Mouse (Mus musculus) brain, embryonic 14.5 days (tissue): ENCODE results near the gene Krt17. TPM values are rescaled to one million over a fixed set of nuclear protein-coding genes. Genes with fewer than 3 reads are reported as not detected.
"Not testable (repeated sequence)": the region's sequence is repeated elsewhere in the genome, so short reads cannot be mapped to it uniquely, and the experiment has no call there.

Experiments used
- DNase-seq: peaks from one replicate; pipeline ENCODE4 v3.0.0-alpha.2; 2011; ENCODE audit warnings: low read depth
- CTCF ChIP-seq: fragments of 200-500 bp; IDR thresholded peaks from 2 replicates; pipeline ENCODE4 v1.5.1; 2012; ENCODE audit warnings: inconsistent platforms, mild to moderate bottlenecking, moderate library complexity, borderline replicate concordance; ENCODE audit not compliant: insufficient read depth, insufficient read length; ENCODE audit errors: extremely low read depth
- POLR2A ChIP-seq: fragments of 200-500 bp; IDR thresholded peaks from 2 replicates; pipeline ENCODE4 v1.6.1; 2012; ENCODE audit warnings: mild to moderate bottlenecking, inconsistent platforms, borderline replicate concordance; ENCODE audit not compliant: poor library complexity, insufficient read depth, insufficient read length, severe bottlenecking; ENCODE audit errors: extremely low read depth
- polyA plus RNA-seq: library from polyadenylated mRNA; depleted of rRNA; stranded (reverse); fragments of >200 nt; gene quantifications from 2 replicates; pipeline ENCODE4 v1.2.3, GENCODE M21; 2012; rRNA removed

Gene Krt17
- polyA plus RNA-seq, 1 experiment, result 6.1 TPM

DNA sequence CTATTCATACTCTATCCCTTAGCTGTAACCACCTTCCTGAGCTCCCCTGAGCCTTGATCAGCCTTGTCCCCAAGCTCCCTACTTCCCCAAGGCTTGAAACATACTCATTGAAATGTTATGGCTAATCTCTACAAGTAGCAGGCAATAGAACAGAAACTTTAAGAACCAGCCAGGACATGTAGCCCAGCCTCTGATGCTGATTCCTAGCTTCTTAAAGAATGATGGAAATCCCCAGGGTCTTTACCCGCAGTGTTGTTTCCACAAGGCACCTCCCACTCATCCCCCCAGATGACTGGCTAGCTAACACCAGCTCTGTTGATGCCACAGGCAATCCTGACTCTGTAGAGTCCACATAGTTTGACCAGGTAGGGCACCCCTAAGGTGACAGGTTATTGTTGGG lies 2.9 kb downstream of the Krt17 start:
- TF ChIP-seq POLR2A (no peak), CTCF (no peak)
- no peak for DNase-seq

DNA sequence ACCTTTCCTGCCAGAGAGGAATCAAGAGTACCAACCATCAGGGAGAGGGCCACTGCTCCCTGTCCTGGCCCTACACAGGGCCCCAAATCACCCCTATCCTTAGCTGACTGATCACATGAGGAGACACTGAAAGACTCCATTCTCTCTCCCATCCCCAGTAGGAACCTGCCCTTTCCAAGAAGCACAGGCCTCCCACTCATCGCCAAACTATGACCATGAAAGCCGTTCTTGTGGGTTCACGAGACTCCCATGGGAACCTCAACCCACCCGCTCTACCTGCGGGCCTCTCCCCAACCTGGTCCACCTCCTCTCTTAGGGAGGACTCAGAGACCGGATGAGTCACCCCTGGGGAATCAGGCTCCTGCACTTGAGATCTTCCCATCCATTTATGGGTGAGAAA lies 5.3 kb downstream of the Krt17 start:
- no peak for DNase-seq
- TF ChIP-seq POLR2A, result no peak
- TF ChIP-seq CTCF, result no peak

DNA sequence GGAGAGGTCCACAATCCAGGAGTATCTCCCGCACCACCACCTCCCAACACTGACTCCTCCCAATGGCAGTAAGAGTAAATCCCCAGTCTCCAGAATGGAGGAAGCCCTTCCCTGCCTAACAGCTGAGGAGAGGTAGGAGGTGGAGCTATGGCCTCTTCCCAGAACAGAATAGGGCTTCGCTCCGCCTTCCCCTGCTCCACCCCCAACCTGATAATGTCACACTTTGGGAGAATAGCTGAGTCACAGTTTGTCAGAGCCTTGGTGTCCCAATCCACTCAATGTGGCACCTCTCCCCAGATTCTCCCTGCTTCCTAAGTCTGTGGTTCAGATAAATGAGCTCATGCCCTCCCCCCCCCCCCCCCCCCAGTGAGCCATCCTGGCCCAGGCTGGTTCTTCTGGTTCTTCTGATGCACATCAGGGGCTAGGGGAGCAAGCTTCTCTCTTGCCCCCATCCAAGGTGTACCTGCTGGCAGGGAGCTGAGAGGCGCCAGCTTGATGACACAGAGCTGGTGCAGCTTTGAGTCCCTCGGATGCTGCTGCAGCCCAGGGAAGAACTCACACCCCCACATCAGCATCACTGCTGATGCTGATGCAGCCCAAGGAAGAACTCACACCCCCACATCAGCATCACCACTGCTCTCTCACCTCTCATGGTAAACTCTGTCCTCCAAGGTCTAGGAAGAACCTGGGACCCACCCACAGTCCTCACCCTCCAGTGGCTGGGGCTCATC lies 6.3 kb downstream of the Krt17 start:
- no peak for DNase-seq
- no peak for TF ChIP-seq POLR2A
- TF ChIP-seq CTCF, result no peak

DNA sequence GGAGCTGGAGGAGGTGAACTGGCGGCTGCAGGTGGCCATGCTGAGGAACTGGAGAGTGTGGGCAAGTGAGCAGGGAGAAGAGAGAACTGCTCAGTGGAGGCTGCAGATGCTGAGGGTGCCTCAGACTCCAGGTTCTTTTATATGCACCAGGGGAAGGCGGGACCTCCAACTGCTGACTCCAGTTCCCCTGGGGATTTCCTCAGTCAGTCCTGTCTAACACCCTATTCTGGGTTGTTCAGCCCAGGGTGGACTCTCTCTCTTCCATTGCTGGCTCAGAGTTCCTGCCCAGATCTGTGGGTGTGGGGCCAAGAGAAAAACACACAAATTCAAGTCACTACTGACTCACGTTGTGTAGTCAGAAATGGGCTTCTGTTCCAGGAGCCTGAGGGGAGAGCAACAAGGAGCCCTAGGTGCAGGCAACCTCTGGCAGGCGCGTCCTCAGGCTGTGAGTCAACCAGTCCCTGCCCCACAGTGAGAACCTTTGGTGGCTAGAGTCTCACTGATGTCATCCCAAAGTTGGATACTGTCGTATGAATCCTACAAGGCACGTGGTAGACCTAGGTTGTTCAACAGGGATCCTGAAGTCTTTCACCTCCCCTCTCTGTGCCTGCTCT lies 11.9 kb downstream of the Krt17 start, which contains the start of gene Krt16:
TSS of gene Krt16 (minus strand) at position 51 of the 614 bp plus-strand sequence.
- no peak for DNase-seq
- TF ChIP-seq POLR2A, result no peak
- TF ChIP-seq CTCF, result no peak

DNA sequence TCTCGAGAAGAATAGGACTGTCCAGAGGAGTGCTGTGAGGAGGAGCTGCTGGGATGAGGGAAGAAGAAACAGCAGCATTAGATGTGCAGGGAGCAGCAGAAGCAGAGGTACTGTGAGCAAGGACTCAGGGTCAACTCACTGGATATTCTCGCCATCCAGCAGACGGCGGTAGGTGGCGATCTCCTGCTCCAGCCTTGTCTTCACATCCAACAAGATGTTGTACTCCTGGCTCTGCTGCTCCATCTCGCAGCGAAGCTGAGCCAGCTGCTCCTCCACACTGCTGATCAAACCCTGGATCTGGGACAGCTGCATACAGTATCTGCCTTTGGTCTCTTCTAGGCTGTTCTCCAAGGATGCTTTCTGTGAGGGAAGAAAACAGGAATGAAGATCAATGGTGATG lies 14.4 kb downstream of the Krt17 start:
- not testable (repeated sequence) for DNase-seq

GRCm38 (mm10) chr11:100240272-100240671 lies 20.6 kb downstream of the Krt17 start:
- not testable (repeated sequence) for DNase-seq

- no peak for TF ChIP-seq CTCF
- no peak for TF ChIP-seq POLR2A
- no peak for DNase-seq
These were observed 39.1 kb downstream of the Krt17 start for GRCm38 (mm10) chr11:100221741-100222140.

- TF ChIP-seq POLR2A (no peak), CTCF (no peak)
- no peak for DNase-seq
These were observed 41.5 kb downstream of the Krt17 start for GRCm38 (mm10) chr11:100219304-100219703.

DNA sequence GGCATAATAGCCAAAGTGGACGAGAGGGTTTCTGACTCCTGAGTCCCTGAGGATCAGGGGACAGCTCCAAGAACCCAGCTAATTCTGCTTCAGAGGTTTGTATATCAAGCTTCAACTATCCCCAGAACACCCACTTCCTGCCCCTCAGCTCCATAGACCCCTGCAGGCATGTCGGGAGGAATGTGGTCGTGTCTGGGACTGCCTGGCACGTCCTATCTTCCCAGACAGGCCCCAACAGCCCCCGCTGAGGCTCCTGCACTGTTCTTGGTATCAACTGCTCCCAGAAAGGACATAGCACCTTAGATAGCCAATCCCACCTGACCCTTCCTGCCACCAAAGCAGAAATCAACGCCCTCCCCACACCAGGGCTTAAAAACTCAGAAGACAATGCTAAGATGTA lies 52.3 kb downstream of the Krt17 start:
- no peak for TF ChIP-seq POLR2A
- no peak for TF ChIP-seq CTCF
- DNase-seq, result no peak

DNA sequence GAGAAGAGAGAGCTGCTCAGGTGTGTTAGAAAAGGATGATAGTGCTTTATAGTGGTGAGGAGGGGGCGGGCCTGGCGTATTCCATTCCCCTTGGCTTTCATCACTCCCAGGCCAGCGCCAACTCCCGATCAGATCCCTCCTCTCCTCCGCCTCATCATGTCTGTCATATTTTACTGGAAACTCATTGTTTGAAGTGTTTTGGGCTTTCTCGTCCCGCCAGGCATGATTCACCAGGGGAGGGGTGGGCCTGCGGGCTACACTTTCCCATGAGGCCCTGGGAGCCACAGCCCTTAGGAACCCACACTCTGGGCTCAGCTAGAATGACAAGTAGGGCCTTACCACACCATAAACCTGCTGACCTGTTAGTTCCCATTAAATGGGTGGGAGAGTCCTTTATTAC lies 53.3 kb downstream of the Krt17 start, which contains the start of gene Krt14:
TSS of gene Krt14 (minus strand) at position 51 of the 400 bp plus-strand sequence.
- no peak for DNase-seq
- no peak for TF ChIP-seq CTCF
- no peak for TF ChIP-seq POLR2A

Other genes starting within 250 kb of the Krt17 start
- gene Krt33a, start 244.8 kb downstream of the Krt17 start, polyA plus RNA-seq, result not detected in 2 replicates
- gene Krt33b, start 231.2 kb downstream of the Krt17 start, polyA plus RNA-seq, result 0.04 TPM in 1 of 2 replicates, not detected in the other
- gene Krt34, start 219.5 kb downstream of the Krt17 start, polyA plus RNA-seq, result not detected in 2 replicates
- gene Krt31, start 210.5 kb downstream of the Krt17 start, polyA plus RNA-seq, result not detected in 2 replicates
- not detected in 2 replicates for gene Krt32, start 172.8 kb downstream of the Krt17 start, polyA plus RNA-seq
- gene Krt35, start 164.8 kb downstream of the Krt17 start, polyA plus RNA-seq, result not detected in 2 replicates
- gene Krt36, start 155.4 kb downstream of the Krt17 start, polyA plus RNA-seq, result not detected in 2 replicates
- gene Krt13, start 139.5 kb downstream of the Krt17 start, polyA plus RNA-seq, result not detected in 2 replicates
- 12.2 and 14.4 TPM in 2 replicates for gene Krt15, start 125.1 kb downstream of the Krt17 start, polyA plus RNA-seq
- 5.4 and 6.3 TPM in 2 replicates for gene Krt19, start 112.4 kb downstream of the Krt17 start, polyA plus RNA-seq
- gene Krt9, start 67.8 kb downstream of the Krt17 start, polyA plus RNA-seq, result 0.05 and 0.10 TPM in 2 replicates
- gene Krt14, start 53.5 kb downstream of the Krt17 start, polyA plus RNA-seq, result 22.8 and 36.6 TPM in 2 replicates
- 0.06 and 0.12 TPM in 2 replicates for gene Krt16, start 12.1 kb downstream of the Krt17 start, polyA plus RNA-seq
- 0.08 TPM in 1 of 2 replicates, not detected in the other for gene Krt42, start 8.8 kb upstream of the Krt17 start, polyA plus RNA-seq
- gene Eif1, start 58.9 kb upstream of the Krt17 start, polyA plus RNA-seq, result 291 and 330 TPM in 2 replicates
- 0.60 and 0.66 TPM in 2 replicates for gene Gast, start 73.4 kb upstream of the Krt17 start, polyA plus RNA-seq
- gene Hap1, start 95.1 kb upstream of the Krt17 start, polyA plus RNA-seq, result 188 and 226 TPM in 2 replicates
- 69.6 and 94.2 TPM in 2 replicates for gene Jup, start 136.7 kb upstream of the Krt17 start, polyA plus RNA-seq
- 20.2 and 21.1 TPM in 2 replicates for gene P3h4, start 153.8 kb upstream of the Krt17 start, polyA plus RNA-seq
- 25.0 and 32.8 TPM in 2 replicates for gene Fkbp10, start 154.7 kb upstream of the Krt17 start, polyA plus RNA-seq
- 99.3 and 111 TPM in 2 replicates for gene Nt5c3b, start 180.8 kb upstream of the Krt17 start, polyA plus RNA-seq
- gene Klhl10, start 180.9 kb upstream of the Krt17 start, polyA plus RNA-seq, result 0.96 and 1.4 TPM in 2 replicates
- 5.4 and 10.7 TPM in 2 replicates for gene Klhl11, start 211.7 kb upstream of the Krt17 start, polyA plus RNA-seq